Mouse (Mus musculus) thymus, adult 2 months (tissue): ENCODE results near the gene Phf23. TPM values are rescaled to one million over a fixed set of nuclear protein-coding genes. Genes with fewer than 3 reads are reported as not detected.

Experiments used
- DNase-seq: peaks from one replicate; pipeline ENCODE4 v3.0.0; 2021
- H3K27ac ChIP-seq: fragments of 200-500 bp; 2 replicates; pipeline ENCODE4 v1.5.1; 2012; ENCODE audit warnings: low read length, control low read depth; ENCODE audit not compliant: control insufficient read depth, insufficient read depth
- H3K27me3 ChIP-seq: fragments of 200-500 bp; 2 replicates; pipeline ENCODE4 v1.6.1; 2012; ENCODE audit warnings: mild to moderate bottlenecking, low read length, moderate library complexity, mixed read lengths; ENCODE audit not compliant: control insufficient read depth, insufficient read depth
- H3K36me3 ChIP-seq: fragments of 200-500 bp; 2 replicates; pipeline ENCODE4 v1.6.1; 2012; ENCODE audit warnings: mild to moderate bottlenecking, low read length, moderate library complexity; ENCODE audit not compliant: control insufficient read depth, insufficient read depth
- H3K4me1 ChIP-seq: fragments of 200-500 bp; replicated peaks from 2 replicates; pipeline ENCODE4 v1.6.1; 2012; ENCODE audit warnings: low read length; ENCODE audit not compliant: control insufficient read depth, insufficient read depth
- H3K4me3 ChIP-seq: fragments of 200-500 bp; 2 replicates; pipeline ENCODE4 v1.5.1; 2012; ENCODE audit warnings: mild to moderate bottlenecking, low read length, control low read depth, moderate library complexity; ENCODE audit not compliant: control insufficient read depth, insufficient read depth
- CTCF ChIP-seq: fragments of 200-500 bp; IDR thresholded peaks from 2 replicates; pipeline ENCODE4 v1.5.1; 2012; ENCODE audit warnings: mild to moderate bottlenecking, control low read depth, low read length, moderate library complexity, borderline replicate concordance; ENCODE audit not compliant: control insufficient read depth, poor library complexity, insufficient read depth; ENCODE audit errors: extremely low read depth
- POLR2A ChIP-seq: fragments of 200-500 bp; IDR thresholded peaks from 2 replicates; pipeline ENCODE4 v1.6.1; 2012; ENCODE audit warnings: mild to moderate bottlenecking, low read length, control low read depth, moderate library complexity; ENCODE audit not compliant: control insufficient read depth, poor library complexity, insufficient read depth; ENCODE audit errors: extremely low read depth
- WGBS: fragments of 180-500 bp; shearing (Covaris S2); methylation state at CpG from one replicate; pipeline ENCODE4 v1.1.7; 2018; 5-methylcytosine and 5-hydroxymethylcytosine counted together
- polyA plus RNA-seq: library from polyadenylated mRNA; depleted of rRNA; stranded (reverse); fragments of >200 nt; gene quantifications from 2 replicates; pipeline ENCODE4 v1.2.3, GENCODE M21; 2012

The Phf23 gene
- polyA plus RNA-seq, 1 experiment, result 43.4 TPM

DNA sequence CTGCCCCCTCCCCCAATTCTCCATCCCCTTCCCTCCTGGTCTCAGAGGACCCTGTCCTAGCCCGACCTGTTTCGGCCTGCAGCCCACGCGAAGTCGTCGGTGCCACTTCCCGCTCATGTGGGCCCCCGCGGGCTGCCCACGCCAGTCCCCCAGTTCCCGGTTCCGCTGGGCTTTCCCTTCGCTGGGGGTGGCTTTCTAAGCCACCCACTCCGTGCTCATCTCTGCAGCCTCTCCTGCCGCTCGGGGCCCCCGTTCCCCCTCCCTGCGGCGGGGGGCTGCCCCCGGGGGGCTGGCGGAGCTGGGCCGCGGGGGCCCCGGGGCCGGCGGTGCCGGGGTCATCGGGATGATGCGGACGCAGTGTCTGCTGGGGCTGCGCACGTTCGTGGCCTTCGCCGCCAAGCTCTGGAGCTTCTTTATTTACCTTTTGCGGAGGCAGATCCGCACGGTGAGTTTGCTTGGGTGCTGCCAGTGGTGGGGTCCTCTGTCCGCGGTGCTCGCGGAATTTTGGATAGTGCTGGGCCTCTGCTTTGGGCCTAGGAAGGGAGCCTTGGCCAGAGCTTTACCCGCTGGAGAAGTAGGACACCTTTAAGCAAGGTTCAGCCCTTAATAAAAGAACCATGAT, 14.3 kb upstream of the Phf23 start, which contains the start of gene Ctdnep1:
Ctdnep1 (plus strand) TSS at position 16 of the 622 bp plus-strand sequence.
- peaks cover 19% of the 10 kb centered on the region for H3K36me3 ChIP-seq
- WGBS, result 0% methylated on average over 43 of the region's 43 CpGs
- no peak for DNase-seq

DNA sequence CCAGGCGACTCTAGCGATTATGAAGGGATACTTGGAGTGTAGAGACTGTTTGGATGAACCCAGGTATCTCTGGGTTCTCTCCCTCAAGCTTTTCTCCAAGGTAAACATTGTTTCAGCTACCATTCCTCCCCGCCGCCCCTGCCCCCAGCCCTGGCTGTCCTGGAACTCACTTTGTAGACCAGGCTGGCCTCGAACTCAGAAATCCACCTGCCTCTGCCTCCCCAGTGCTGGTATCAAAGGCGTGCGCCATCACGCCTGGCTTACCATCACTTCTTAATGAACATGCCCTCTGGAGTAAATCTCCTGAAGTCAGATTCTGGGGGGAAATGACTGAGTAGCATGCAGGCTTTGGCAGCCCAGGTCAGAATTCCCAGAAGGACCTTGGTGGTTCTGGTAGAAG, 13.4 kb upstream of the Phf23 start, which contains the start of gene Elp5:
Elp5 (minus strand) TSS at position 293 of the 400 bp plus-strand sequence.
- Histone ChIP-seq H3K4me1 (peaks cover 14% of the 10 kb centered on the region), H3K27me3 (no peaks in the 10 kb centered on the region), H3K4me3 (peak within 1 kb of the TSS; percentile 59), H3K36me3 (peaks cover 24% of the 10 kb centered on the region), H3K27ac (no peak within 1 kb of the TSS)
- no peak for DNase-seq
- WGBS, result 66% methylated on average over 8 of the region's 8 CpGs
- TF ChIP-seq CTCF (no peak), POLR2A (no peak)

More for the DNA sequence above, 14.3 kb upstream of the Phf23 start, which contains the start of gene Ctdnep1:
- peaks cover 14% of the 10 kb centered on the region for H3K4me1 ChIP-seq
- peak within 1 kb of the TSS; percentile 68 for H3K27ac ChIP-seq
- TF ChIP-seq CTCF, result 0 out of 2 replicates have a peak, but pooled peaks have one; percentile 36
- no peak for TF ChIP-seq POLR2A
- H3K27me3 ChIP-seq, result no peaks in the 10 kb centered on the region
- H3K4me3 ChIP-seq, result peak within 1 kb of the TSS; percentile 59

DNA sequence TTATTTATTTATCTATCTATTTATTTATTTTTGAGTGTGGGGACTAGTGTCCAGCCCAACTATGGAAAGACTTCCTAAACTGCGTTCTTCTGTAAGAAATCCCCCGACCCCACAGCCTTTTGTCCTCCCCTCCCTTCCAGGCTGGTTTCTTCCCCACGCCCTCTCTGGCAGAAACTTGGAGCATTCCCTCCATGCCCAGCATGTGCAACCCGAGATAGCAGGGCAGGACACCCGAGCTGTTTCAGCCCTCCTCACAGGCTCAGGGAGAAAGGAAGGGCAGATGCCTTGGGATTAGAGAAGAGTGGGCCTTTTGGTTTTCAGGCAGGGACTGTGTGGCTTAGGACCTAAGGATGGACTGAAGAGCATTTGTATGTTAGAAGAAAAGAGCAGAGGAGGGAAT, 12.7 kb upstream of the Phf23 start:
- Histone ChIP-seq H3K27ac (no peak overlapping the region), H3K36me3 (peaks cover 28% of the 10 kb centered on the region), H3K4me1 (peaks cover 14% of the 10 kb centered on the region), H3K27me3 (no peaks in the 10 kb centered on the region), H3K4me3 (no peak overlapping the region)
- WGBS, result 72% methylated on average over 5 of the region's 5 CpGs
- TF ChIP-seq CTCF (no peak), POLR2A (no peak)
- no peak for DNase-seq

DNA sequence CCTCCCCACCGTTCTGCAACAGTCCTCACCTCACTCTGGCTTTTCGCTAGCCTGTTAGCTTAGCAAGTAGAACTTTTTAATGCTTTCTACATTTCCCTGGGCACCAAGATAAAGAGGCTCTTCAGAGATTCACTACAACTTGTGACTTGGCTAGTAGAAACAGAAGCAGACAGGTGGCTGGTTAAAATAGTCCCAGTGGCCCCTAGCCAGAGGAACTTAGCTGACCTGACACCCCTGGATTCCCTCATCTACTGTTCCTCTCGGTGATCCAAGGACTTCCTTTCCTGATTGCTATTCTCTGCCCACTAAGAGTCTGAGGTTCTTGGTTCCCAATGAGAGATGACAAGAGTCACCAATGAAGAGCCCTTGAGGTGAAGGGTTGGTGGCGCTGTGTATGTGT, 12.2 kb upstream of the Phf23 start:
- Histone ChIP-seq H3K4me3 (no peak overlapping the region), H3K36me3 (peaks cover 33% of the 10 kb centered on the region)

DNA sequence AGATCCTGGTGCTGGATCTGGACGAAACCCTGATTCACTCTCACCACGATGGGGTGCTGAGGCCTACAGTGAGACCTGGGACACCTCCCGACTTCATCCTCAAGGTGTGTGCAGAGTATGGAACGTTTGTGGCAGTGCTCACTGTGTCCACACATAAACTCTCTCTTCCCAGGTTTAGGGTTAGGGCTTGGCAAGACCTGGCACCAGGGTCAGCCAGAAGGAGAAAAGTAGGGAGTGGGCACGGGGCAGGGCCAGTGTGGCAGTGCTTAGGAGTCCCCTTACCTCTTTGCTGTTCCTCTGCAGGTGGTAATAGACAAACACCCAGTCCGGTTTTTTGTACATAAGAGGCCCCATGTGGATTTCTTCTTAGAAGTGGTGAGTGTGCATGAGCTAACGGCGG, 11.1 kb upstream of the Phf23 start:
- Histone ChIP-seq H3K4me3 (no peak overlapping the region), H3K4me1 (peaks cover 14% of the 10 kb centered on the region), H3K36me3 (peaks cover 43% of the 10 kb centered on the region), H3K27me3 (no peaks in the 10 kb centered on the region), H3K27ac (no peak overlapping the region)
- TF ChIP-seq CTCF, result no peak
- TF ChIP-seq POLR2A, result no peak
- no peak for DNase-seq
- WGBS, result 96% methylated on average over 8 of the region's 8 CpGs

More for the DNA sequence above, 12.2 kb upstream of the Phf23 start:
- no peak overlapping the region for H3K27ac ChIP-seq
- H3K4me1 ChIP-seq, result peaks cover 14% of the 10 kb centered on the region
- DNase-seq, result no peak
- WGBS, result 94% methylated on average over 4 of the region's 4 CpGs
- no peaks in the 10 kb centered on the region for H3K27me3 ChIP-seq
- TF ChIP-seq POLR2A (no peak), CTCF (no peak)

DNA sequence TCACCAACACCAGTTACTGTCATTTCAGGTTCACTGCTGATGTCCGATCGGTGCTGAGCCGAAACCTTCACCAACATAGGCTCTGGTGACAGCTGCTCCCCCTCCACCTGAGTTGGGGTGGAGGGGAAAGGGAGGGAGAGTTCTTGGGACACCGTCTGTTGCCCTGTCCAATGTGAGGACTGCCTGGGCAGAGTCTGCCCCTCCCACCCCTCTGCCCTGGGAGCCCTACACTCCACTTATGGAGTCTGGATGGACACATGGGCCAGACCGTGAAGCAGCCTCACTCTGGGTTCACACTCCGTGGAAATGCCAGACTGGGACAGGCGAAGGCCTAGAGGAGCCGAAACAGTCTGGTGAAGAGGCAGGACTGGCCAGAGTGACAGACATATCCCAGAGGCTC, 5.6 kb upstream of the Phf23 start:
- Histone ChIP-seq H3K27ac (no peak overlapping the region), H3K36me3 (peaks cover 37% of the 10 kb centered on the region)

More for the DNA sequence above, 5.6 kb upstream of the Phf23 start:
- Histone ChIP-seq H3K4me3 (no peak overlapping the region), H3K4me1 (peaks cover 8% of the 10 kb centered on the region), H3K27me3 (no peaks in the 10 kb centered on the region)
- DNase-seq, result no peak
- 97% methylated on average over 8 of the region's 8 CpGs for WGBS
- TF ChIP-seq POLR2A, result no peak
- TF ChIP-seq CTCF, result no peak
